Mouse (Mus musculus) megakaryocyte-erythroid progenitor cell, adult 5-6 weeks (primary cell): ENCODE results near the gene Mtfmt. TPM values are rescaled to one million over a fixed set of nuclear protein-coding genes. Genes with fewer than 3 reads are reported as not detected.

Source experiments
- ATAC-seq: replicated peaks from 2 replicates; pipeline ENCODE4 v1.8.0; 2016; ENCODE audit warnings: mild to moderate bottlenecking, inconsistent platforms; ENCODE audit not compliant: severe bottlenecking, poor library complexity, low FRiP score, low TSS enrichment
- total RNA-seq, 2 experiments: library from RNA; stranded (forward) in 1 of 2; stranded (reverse) in 1 of 2; fragments of 200-1000, 215-1000 nt in 1 of 2; fragments of >200 nt in 1 of 2; fragmentation: Nextera tagmentation in 1 of 2; gene quantifications; 2 replicates each; pipeline ENCODE4 v1.2.3; 2014 to 2017

Mtfmt gene
- total RNA-seq, 2 experiments from 2014 or later = 15.4 to 18.1 TPM

GRCm38 (mm10) chr9:65491476-65491875 lies 55.9 kb downstream of the Mtfmt start:
- ATAC-seq = no peak

DNA sequence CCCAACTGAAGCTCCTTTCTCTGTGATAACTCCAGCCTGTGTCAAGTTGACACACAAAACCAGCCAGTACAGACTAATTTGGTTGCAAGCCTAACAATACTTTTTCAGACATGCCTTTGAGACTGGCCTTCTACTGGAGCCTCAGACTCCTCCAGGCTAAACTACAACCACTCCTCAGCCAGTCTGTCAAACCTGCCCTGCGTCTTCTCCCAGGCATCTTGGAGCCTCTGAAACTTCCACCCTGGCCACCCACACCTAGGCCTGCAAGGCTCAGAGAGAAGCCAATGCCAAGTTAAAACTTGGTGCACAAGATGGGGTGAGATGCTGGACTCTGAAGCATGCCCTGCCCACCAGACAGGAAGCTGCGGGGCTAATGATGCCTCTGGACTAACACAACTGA lies 56.8 kb downstream of the Mtfmt start:
- ATAC-seq = no peak

DNA sequence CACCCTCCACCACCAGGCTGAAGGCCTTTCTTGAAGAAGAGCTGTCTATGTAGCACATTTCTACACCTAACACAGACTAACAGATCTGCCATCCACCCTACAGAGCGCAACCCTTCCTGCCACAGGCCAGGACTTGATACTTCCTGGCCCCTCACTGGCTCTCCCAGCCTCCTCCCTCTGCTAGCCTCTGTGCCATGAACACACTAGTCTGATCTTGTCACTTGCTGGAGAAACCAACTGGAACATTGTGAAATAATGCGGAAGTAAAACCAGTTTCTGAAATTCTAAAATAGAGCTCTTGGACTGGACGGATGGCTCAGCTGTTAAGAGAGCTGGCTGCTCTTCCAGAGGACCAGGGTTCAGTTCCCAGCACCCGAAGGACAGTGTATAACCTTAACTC lies 57.3 kb downstream of the Mtfmt start:
- no peak for ATAC-seq

DNA sequence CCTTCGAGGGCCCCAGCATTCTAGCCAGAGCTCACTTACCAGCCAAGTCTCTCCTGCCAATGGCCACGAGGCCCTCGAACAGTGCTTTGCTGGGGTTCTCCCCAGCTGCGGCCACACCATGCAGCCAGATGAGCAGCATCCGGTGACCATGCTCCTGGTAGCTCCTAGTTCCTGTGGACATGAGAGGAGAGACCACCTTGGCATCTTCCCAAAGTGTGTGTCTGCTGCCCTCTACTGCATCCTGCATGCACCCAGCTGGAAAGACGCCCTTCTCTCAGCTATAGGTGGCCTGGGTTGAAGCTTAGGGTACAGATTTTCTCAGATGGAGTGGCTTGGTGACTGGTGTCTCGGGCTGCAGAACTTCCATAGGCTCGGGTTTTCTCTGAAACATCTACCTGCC lies 66.6 kb downstream of the Mtfmt start:
- no peak for ATAC-seq

Other genes starting within 250 kb of the Mtfmt start
- 4.9 and 8.3 TPM in 2 replicates for gene Parp16, start 240.4 kb upstream of the Mtfmt start, total RNA-seq (2014; fragmentation: Nextera tagmentation)
- 0.30 and 6.7 TPM in 2 replicates for gene Parp16, start 240.4 kb upstream of the Mtfmt start, total RNA-seq (2017)
- gene Cilp, start 170.6 kb upstream of the Mtfmt start, total RNA-seq (2014; fragmentation: Nextera tagmentation) = not detected in 2 replicates
- gene Cilp, start 170.6 kb upstream of the Mtfmt start, total RNA-seq (2017) = not detected in 2 replicates
- 28.7 and 29.0 TPM in 2 replicates for gene Clpx, start 141.5 kb upstream of the Mtfmt start, total RNA-seq (2014; fragmentation: Nextera tagmentation)
- gene Clpx, start 141.5 kb upstream of the Mtfmt start, total RNA-seq (2017) = 66.6 and 73.0 TPM in 2 replicates
- gene Pdcd7, start 89.7 kb upstream of the Mtfmt start, total RNA-seq (2014; fragmentation: Nextera tagmentation) = 7.6 and 11.1 TPM in 2 replicates
- gene Pdcd7, start 89.7 kb upstream of the Mtfmt start, total RNA-seq (2017) = 13.1 and 21.6 TPM in 2 replicates
- not detected in 2 replicates for gene Ubap1l, start 74.7 kb upstream of the Mtfmt start, total RNA-seq (2014; fragmentation: Nextera tagmentation)
- gene Ubap1l, start 74.7 kb upstream of the Mtfmt start, total RNA-seq (2017) = 0.56 TPM in 1 of 2 replicates, not detected in the other
- not detected in 2 replicates for gene Kbtbd13, start 44.1 kb upstream of the Mtfmt start, total RNA-seq (2014; fragmentation: Nextera tagmentation)
- gene Kbtbd13, start 44.1 kb upstream of the Mtfmt start, total RNA-seq (2017) = not detected in 2 replicates
- gene Rasl12, start 37.3 kb upstream of the Mtfmt start, total RNA-seq (2014; fragmentation: Nextera tagmentation) = not detected in 2 replicates
- 0.46 TPM in 1 of 2 replicates, not detected in the other for gene Rasl12, start 37.3 kb upstream of the Mtfmt start, total RNA-seq (2017)
- gene Slc51b, start 12.8 kb upstream of the Mtfmt start, total RNA-seq (2014; fragmentation: Nextera tagmentation) = not detected in 2 replicates
- gene Slc51b, start 12.8 kb upstream of the Mtfmt start, total RNA-seq (2017) = not detected in 2 replicates
- 16.9 and 20.8 TPM in 2 replicates for gene Spg21, start 25.2 kb downstream of the Mtfmt start, total RNA-seq (2014; fragmentation: Nextera tagmentation)
- 28.4 and 29.9 TPM in 2 replicates for gene Spg21, start 25.2 kb downstream of the Mtfmt start, total RNA-seq (2017)
- not detected in 2 replicates for gene Ankdd1a, start 84.4 kb downstream of the Mtfmt start, total RNA-seq (2014; fragmentation: Nextera tagmentation)
- not detected in 2 replicates for gene Ankdd1a, start 84.4 kb downstream of the Mtfmt start, total RNA-seq (2017)
- gene Plekho2, start 144.3 kb downstream of the Mtfmt start, total RNA-seq (2014; fragmentation: Nextera tagmentation) = 29.1 and 29.3 TPM in 2 replicates
- 14.2 and 16.8 TPM in 2 replicates for gene Plekho2, start 144.3 kb downstream of the Mtfmt start, total RNA-seq (2017)
- 5.0 and 14.3 TPM in 2 replicates for gene Pif1, start 151.4 kb downstream of the Mtfmt start, total RNA-seq (2014; fragmentation: Nextera tagmentation)
- 6.5 and 6.6 TPM in 2 replicates for gene Pif1, start 151.4 kb downstream of the Mtfmt start, total RNA-seq (2017)
- gene Rbpms2, start 193.9 kb downstream of the Mtfmt start, total RNA-seq (2014; fragmentation: Nextera tagmentation) = 1.9 TPM in 1 of 2 replicates, not detected in the other
- gene Rbpms2, start 193.9 kb downstream of the Mtfmt start, total RNA-seq (2017) = 2.5 and 2.8 TPM in 2 replicates
- 22.1 and 23.4 TPM in 2 replicates for gene Oaz2, start 232.2 kb downstream of the Mtfmt start, total RNA-seq (2014; fragmentation: Nextera tagmentation)
- 34.7 and 36.1 TPM in 2 replicates for gene Oaz2, start 232.2 kb downstream of the Mtfmt start, total RNA-seq (2017)